27 mouse cellular contexts compared by ENCODE assay signal in the genomic region with DNA sequence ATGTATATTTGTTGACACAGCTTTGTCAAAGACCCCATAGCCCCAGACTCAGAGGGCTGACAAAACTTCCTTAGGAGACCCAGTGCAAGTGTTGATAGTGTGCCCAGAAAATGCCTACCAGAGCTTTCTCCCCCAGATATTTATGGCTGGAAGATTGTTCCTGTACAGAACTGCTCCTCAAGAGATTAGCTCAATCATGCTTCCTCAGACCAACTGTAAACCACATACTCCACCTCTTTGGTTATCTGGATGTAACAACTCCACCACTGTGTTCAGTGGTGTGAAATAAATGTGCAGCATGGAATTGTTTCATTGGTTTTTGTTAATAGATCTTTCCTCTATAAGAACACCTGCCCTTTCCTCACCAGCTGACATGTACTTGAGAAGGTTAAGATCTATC.
DNase-seq lines count a peak whose midpoint lies in the region; ATAC-seq lines count a peak whose summit lies in the region.
"Had no signal": no experiment of that assay in that cellular context is flagged by ENCODE, and none has a peak within 500 bp of the region (broad histone marks: within the 10 kb centered on the region; RNA-seq: fewer than 3 reads in every experiment).

No protein-coding gene starts in this region.

- H3K9ac ChIP-seq in liver, embryonic 11.5 days (ENCODE audit: low read depth, low read length): no peak overlapping the region
- no peak overlapping the region for H3K9ac ChIP-seq in liver, embryonic 12.5 days
- H3K9ac ChIP-seq: embryonic facial prominence, embryonic 13.5 days; forebrain, embryonic 12.5 days; forebrain, embryonic 15.5 days; hindbrain, embryonic 13.5 days had no signal

- no peak overlapping the region for H3K4me2 ChIP-seq in liver, embryonic 11.5 days
- no peak overlapping the region for H3K4me2 ChIP-seq in liver, embryonic 12.5 days
- H3K4me2 ChIP-seq: embryonic facial prominence, embryonic 13.5 days; forebrain, embryonic 12.5 days; forebrain, embryonic 15.5 days; heart, embryonic 11.5 days; hindbrain, embryonic 13.5 days had no signal

- DNase-seq in liver, embryonic 11.5 days (ENCODE audit: low spot score): no peak
- DNase-seq in liver (no peak), MEL-GATA-1-ER (ENCODE audit: extremely low read depth, low read depth) (peak; percentile 73)
- DNase-seq in cerebellum, postnatal 36 days: no peak
- no peak for DNase-seq in thymus, postnatal 10 days (ENCODE audit: low spot score in 2 of 2)
- DNase-seq in heart, adult 8-10 months (ENCODE audit: low spot score): no peak
- DNase-seq: adrenal gland, postnatal 10 days; adrenal gland, postnatal 36 days; B cell, adult 2 months; cerebellum, adult 18-20 months; cerebellum, adult 9-10 months; cerebellum, postnatal 14 days; embryo, embryonic 11 days; gastrocnemius, postnatal 36 days; heart, adult 2 months had no signal

- no peaks in the 10 kb centered on the region for H3K27me3 ChIP-seq in liver, embryonic 11.5 days (replicated peaks; ENCODE audit: control insufficient read depth, insufficient read depth, low read length)
- H3K27me3 ChIP-seq in liver, embryonic 12.5 days (replicated peaks): no peaks in the 10 kb centered on the region
- H3K27me3 ChIP-seq: embryonic facial prominence, embryonic 13.5 days; forebrain, embryonic 12.5 days; forebrain, embryonic 15.5 days; hindbrain, embryonic 13.5 days had no signal

- no peaks in the 10 kb centered on the region for H3K9me3 ChIP-seq in liver, embryonic 11.5 days (ENCODE audit: control insufficient read depth, low read length)
- 0 out of 2 replicates have a peak, but pooled peaks cover 5% of the 10 kb centered on the region for H3K9me3 ChIP-seq in liver, embryonic 12.5 days (replicated peaks)
- H3K9me3 ChIP-seq: forebrain, embryonic 12.5 days; forebrain, embryonic 15.5 days; hindbrain, embryonic 10.5 days; hindbrain, embryonic 13.5 days had no signal

- H3K4me1 ChIP-seq in liver, embryonic 11.5 days (replicated peaks; ENCODE audit: control insufficient read depth, insufficient read depth, low read length): no peaks in the 10 kb centered on the region
- no peaks in the 10 kb centered on the region for H3K4me1 ChIP-seq in liver, embryonic 12.5 days
- H3K4me1 ChIP-seq: embryonic facial prominence, embryonic 10.5 days; embryonic facial prominence, embryonic 13.5 days; forebrain, embryonic 12.5 days; forebrain, embryonic 15.5 days; hindbrain, embryonic 10.5 days; hindbrain, embryonic 13.5 days had no signal

- no peak overlapping the region for H3K4me3 ChIP-seq in liver, embryonic 11.5 days (ENCODE audit: low read depth, low read length)
- H3K4me3 ChIP-seq in liver, embryonic 12.5 days: no peak overlapping the region
- H3K4me3 ChIP-seq: embryonic facial prominence, embryonic 10.5 days; embryonic facial prominence, embryonic 13.5 days; erythroblast, embryonic 14.5 days; forebrain, embryonic 12.5 days; forebrain, embryonic 15.5 days; heart, adult 2 months; hindbrain, embryonic 10.5 days; hindbrain, embryonic 13.5 days had no signal

- H3K27ac ChIP-seq in liver, embryonic 11.5 days (ENCODE audit: low read depth, low read length): no peak overlapping the region
- no peak overlapping the region for H3K27ac ChIP-seq in liver, embryonic 12.5 days
- H3K27ac ChIP-seq: embryonic facial prominence, embryonic 10.5 days; embryonic facial prominence, embryonic 13.5 days; forebrain, embryonic 12.5 days; forebrain, embryonic 15.5 days; heart, adult 2 months; hindbrain, embryonic 10.5 days; hindbrain, embryonic 13.5 days had no signal

- no peaks in the 10 kb centered on the region for H3K36me3 ChIP-seq in liver, embryonic 11.5 days (ENCODE audit: control insufficient read depth, insufficient read depth, low read length)
- H3K36me3 ChIP-seq in liver, embryonic 12.5 days: no peaks in the 10 kb centered on the region
- H3K36me3 ChIP-seq: embryonic facial prominence, embryonic 10.5 days; embryonic facial prominence, embryonic 13.5 days; forebrain, embryonic 12.5 days; forebrain, embryonic 15.5 days; hindbrain, embryonic 10.5 days; hindbrain, embryonic 13.5 days had no signal

- peak; percentile 39; the same call in 1 of the 2 replicates for ATAC-seq in liver, embryonic 11.5 days (replicated peaks; ENCODE audit: low FRiP score)
- peak; percentile 55; the same call in 1 of the 2 replicates for ATAC-seq in liver, embryonic 12.5 days
- ATAC-seq in megakaryocyte progenitor cell, adult 5-6 weeks (replicated peaks; ENCODE audit: poor library complexity): peak; percentile 96
- ATAC-seq: hindbrain, embryonic 16.5 days; Patski had no signal

Comparison
In these comparisons a context has a peak if more than half of its experiments do, and no peak if none do; other contexts are left out.
1. ATAC-seq: peak in every context shown above with its lines; median percentile 96 in megakaryocyte progenitor cell, adult 5-6 weeks; 55 in liver, embryonic 12.5 days; 39 in liver, embryonic 11.5 days.